Mouse (Mus musculus) hindbrain, postnatal 0 days (tissue): ENCODE data around the gene Cdiptos. TPM values are rescaled to one million over a fixed set of nuclear protein-coding genes. Genes with fewer than 3 reads are reported as not detected.

ENCODE experiments used
- ATAC-seq: fragments of 200-750 bp; cut with Nextera tagmentation; 2 replicates; pipeline ENCODE4 v1.8.0; 2017; ENCODE audit warnings: mild to moderate bottlenecking, moderate TSS enrichment, moderate library complexity
- DNase-seq: peaks from one replicate; pipeline ENCODE4 v3.0.0-alpha.2; 2015; ENCODE audit warnings: low spot score
- H3K27ac ChIP-seq: fragments of 300-500 bp; sonication (generic); 2 replicates; pipeline ENCODE4 v1.5.1; 2014; ENCODE audit warnings: mild to moderate bottlenecking
- H3K27me3 ChIP-seq: fragments of 300-500 bp; sonication (generic); 2 replicates; pipeline ENCODE4 v1.6.1; 2014; ENCODE audit warnings: low read length, mixed read lengths; ENCODE audit not compliant: insufficient read depth
- H3K36me3 ChIP-seq: fragments of 300-500 bp; sonication (generic); 2 replicates; pipeline ENCODE4 v1.6.1; 2014; ENCODE audit warnings: low read length, mixed read lengths; ENCODE audit not compliant: insufficient read depth
- H3K4me1 ChIP-seq: fragments of 300-500 bp; sonication (generic); 2 replicates; pipeline ENCODE4 v1.6.1; 2014; ENCODE audit warnings: antibody characterized with exemption, low read length, mixed read lengths; ENCODE audit not compliant: insufficient read depth
- H3K4me2 ChIP-seq: fragments of 300-500 bp; sonication (generic); 2 replicates; pipeline ENCODE4 v1.6.1; 2014; ENCODE audit warnings: low read depth, mild to moderate bottlenecking, low read length, moderate library complexity, mixed read lengths
- H3K4me3 ChIP-seq: fragments of 300-500 bp; sonication (generic); 2 replicates; pipeline ENCODE4 v1.5.1; 2014; ENCODE audit warnings: low read length
- H3K9ac ChIP-seq: fragments of 300-500 bp; sonication (generic); replicated peaks from 2 replicates; pipeline ENCODE4 v1.6.1; 2014; ENCODE audit warnings: mild to moderate bottlenecking, low read length, moderate library complexity, mixed read lengths
- H3K9me3 ChIP-seq: fragments of 300-500 bp; sonication (generic); 2 replicates; pipeline ENCODE4 v1.6.1; 2016; ENCODE audit warnings: low read length, mixed read lengths
- CTCF ChIP-seq: IDR thresholded peaks from 2 replicates; pipeline ENCODE4 v1.5.1; 2016; ENCODE audit warnings: antibody characterized with exemption, control low read depth, low read depth
- WGBS: fragments of 180-500 bp; shearing (Covaris S2); extraction: QIAGEN DNeasy Blood & Tissue Kit; methylation state at CpG from one replicate; pipeline ENCODE4 v1.1.7; 2014; 5-methylcytosine and 5-hydroxymethylcytosine counted together
- polyA plus RNA-seq: library from polyadenylated mRNA; unstranded; fragments of >200 nt; fragmentation: Nextera tagmentation; extraction: Ambion mirVana; gene quantifications from 2 replicates; pipeline ENCODE4 v1.2.1, GENCODE M21; 2015
- total RNA-seq: library from RNA; depleted of rRNA; stranded (reverse); fragments of >200 nt; gene quantifications from 2 replicates; pipeline ENCODE4 v1.2.3, GENCODE M21; 2014

Cdiptos gene
- total and polyA plus RNA-seq, 2 experiments from 2014 or later, result 0.31 to 0.95 TPM

GRCm38 (mm10) chr7:126961965-126962364 lies 13.9 kb downstream of the Cdiptos start:
- DNase-seq (no peak), ATAC-seq (no peak)
- Histone ChIP-seq H3K27me3 (no peaks in the 10 kb centered on the region), H3K9me3 (no peaks in the 10 kb centered on the region), H3K4me3 (no peak overlapping the region), H3K36me3 (peaks cover 41% of the 10 kb centered on the region), H3K4me1 (no peaks in the 10 kb centered on the region), H3K4me2 (no peak overlapping the region), H3K27ac (no peak overlapping the region), H3K9ac (no peak overlapping the region)
- no peak for TF ChIP-seq CTCF
- WGBS, result 89% methylated on average over 4 of the region's 4 CpGs

DNA sequence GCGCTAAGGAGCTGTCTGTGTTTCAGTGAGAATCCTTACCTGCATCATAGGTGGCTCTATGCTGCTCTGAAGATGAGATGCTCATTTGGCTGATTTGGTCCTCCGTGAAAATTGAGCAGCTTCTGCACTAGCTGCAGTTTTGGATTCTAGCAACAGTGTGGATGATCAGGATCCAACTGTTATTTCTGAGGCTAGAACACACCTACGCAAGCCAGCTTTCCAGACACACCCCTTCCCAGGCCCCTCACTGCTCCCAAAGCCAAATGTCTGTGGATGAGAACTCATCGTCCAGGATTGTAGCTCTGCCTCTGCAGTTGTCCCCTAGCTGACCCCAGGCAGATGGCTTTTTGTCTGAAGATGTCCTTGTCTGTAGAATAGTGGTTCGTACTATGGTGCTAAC lies 14.8 kb downstream of the Cdiptos start:
- H3K4me3 ChIP-seq, result no peak overlapping the region
- TF ChIP-seq CTCF, result no peak
- ATAC-seq (no peak), DNase-seq (no peak)
- H3K4me2 ChIP-seq, result no peak overlapping the region
- no peak overlapping the region for H3K9ac ChIP-seq
- no peaks in the 10 kb centered on the region for H3K9me3 ChIP-seq
- 84% methylated on average over 5 of the region's 5 CpGs for WGBS
- H3K27me3 ChIP-seq, result no peaks in the 10 kb centered on the region
- H3K36me3 ChIP-seq, result peaks cover 45% of the 10 kb centered on the region
- no peaks in the 10 kb centered on the region for H3K4me1 ChIP-seq
- H3K27ac ChIP-seq, result no peak overlapping the region

DNA sequence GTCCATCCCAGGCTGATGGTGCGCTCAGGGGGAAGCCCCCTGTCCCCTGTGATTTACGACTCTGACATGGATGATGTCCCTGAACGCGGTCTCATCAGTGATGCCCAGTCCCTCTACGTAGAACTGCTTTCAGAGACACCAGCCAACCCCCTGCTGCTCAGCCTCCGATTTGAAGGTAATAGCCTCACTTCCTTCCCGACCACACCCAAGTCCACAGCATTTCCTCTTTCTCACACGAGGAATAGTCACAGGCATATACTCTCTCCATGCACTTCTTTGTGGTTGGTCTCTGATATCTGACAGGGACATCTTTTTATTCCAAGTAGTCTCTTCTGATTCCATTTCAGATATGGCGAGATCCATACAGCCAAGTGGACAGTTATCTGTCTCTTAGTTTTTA lies 16.1 kb downstream of the Cdiptos start:
- Histone ChIP-seq H3K27ac (no peak overlapping the region), H3K4me1 (no peaks in the 10 kb centered on the region), H3K4me2 (no peak overlapping the region), H3K36me3 (peaks cover 50% of the 10 kb centered on the region), H3K27me3 (no peaks in the 10 kb centered on the region), H3K9ac (no peak overlapping the region), H3K4me3 (no peak overlapping the region), H3K9me3 (no peaks in the 10 kb centered on the region)
- no peak for DNase-seq
- WGBS, result 53% methylated on average over 9 of the region's 9 CpGs
- no peak for TF ChIP-seq CTCF
- no peak for ATAC-seq

DNA sequence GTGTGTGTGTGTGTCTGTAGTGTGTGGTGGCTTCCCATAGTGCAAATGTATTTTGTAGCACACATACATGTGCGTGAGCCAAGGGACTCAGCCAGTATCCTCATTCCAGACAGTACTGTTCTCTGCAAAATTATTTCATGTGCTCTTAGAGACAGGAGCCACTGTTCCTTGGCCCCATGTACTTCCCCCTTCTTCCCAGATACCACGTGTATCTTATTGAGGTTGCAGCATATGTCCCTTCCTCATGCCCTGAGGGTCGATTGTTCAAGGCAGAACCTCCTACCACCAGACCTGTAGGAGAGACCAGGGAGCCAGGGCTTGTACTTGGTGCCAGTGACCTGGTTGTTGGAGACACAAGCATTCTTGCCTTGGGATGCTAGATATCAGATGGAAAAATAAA lies 20.8 kb downstream of the Cdiptos start:
- Histone ChIP-seq H3K9ac (no peak overlapping the region), H3K9me3 (no peaks in the 10 kb centered on the region), H3K4me1 (peaks cover 5% of the 10 kb centered on the region; the same call in 1 of the 2 replicates), H3K27ac (no peak overlapping the region), H3K27me3 (no peaks in the 10 kb centered on the region), H3K4me3 (no peak overlapping the region), H3K4me2 (no peak overlapping the region), H3K36me3 (peaks cover 25% of the 10 kb centered on the region)
- no peak for TF ChIP-seq CTCF
- no peak for ATAC-seq
- no peak for DNase-seq
- WGBS, result 66% methylated on average over 3 of the region's 3 CpGs

DNA sequence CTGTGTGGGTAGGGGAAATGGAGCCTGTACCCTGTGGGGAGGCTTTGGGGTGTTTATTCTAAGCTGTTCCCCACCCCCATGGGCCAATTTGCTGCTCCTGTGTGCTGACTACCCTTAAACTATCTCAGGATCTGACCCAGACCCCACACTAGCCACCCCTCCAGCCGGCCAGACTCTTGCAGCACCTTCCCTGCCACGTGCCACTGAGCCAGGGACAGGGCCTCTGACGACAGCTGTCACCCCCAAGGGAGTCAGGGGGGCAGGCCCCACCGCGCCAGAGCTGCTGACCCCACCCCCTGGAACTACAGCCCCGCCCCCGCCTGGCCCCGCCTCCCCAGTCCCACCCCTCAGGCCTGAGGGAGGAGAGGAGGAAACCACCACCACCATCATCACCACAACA lies 23.3 kb downstream of the Cdiptos start:
- no peak for DNase-seq
- H3K27me3 ChIP-seq, result no peaks in the 10 kb centered on the region
- no peak for ATAC-seq
- H3K36me3 ChIP-seq, result peaks cover 10% of the 10 kb centered on the region; the same call in 1 of the 2 replicates
- 0% methylated on average over 7 of the region's 8 CpGs for WGBS
- TF ChIP-seq CTCF, result no peak
- peak overlapping the region; percentile 56; the same call in 1 of the 2 replicates for H3K9ac ChIP-seq
- H3K4me1 ChIP-seq, result peaks cover 14% of the 10 kb centered on the region
- peak overlapping the region; percentile 52 for H3K4me3 ChIP-seq
- peak overlapping the region; percentile 88 for H3K4me2 ChIP-seq
- no peaks in the 10 kb centered on the region for H3K9me3 ChIP-seq
- no peak overlapping the region for H3K27ac ChIP-seq

DNA sequence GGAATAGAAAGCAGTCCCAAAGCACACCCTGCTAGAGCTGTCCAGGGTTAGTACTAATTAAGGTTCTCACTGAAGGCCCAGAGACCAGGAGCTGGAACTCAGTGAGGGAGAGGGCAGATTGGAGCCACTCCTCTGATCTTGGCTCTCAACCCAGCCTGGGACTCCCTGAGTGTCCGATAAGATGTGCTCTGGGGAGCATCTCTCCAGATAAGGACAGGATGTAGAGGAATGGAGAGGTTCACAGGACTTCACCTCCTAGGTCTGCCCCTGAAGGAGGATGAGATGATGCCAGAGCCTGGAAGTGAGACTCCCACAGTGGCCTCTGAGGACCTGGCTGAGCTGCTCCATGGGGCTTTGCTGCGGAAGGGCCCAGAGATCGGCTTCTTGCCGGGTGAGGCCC lies 24.2 kb downstream of the Cdiptos start:
- Histone ChIP-seq H3K9ac (peak overlapping the region; percentile 56), H3K27ac (peak overlapping the region; percentile 87), H3K4me1 (peaks cover 14% of the 10 kb centered on the region), H3K36me3 (peaks cover 10% of the 10 kb centered on the region; the same call in 1 of the 2 replicates), H3K4me2 (peak overlapping the region; percentile 88), H3K9me3 (no peaks in the 10 kb centered on the region), H3K27me3 (no peaks in the 10 kb centered on the region), H3K4me3 (peak overlapping the region; percentile 52)
- ATAC-seq (no peak), DNase-seq (no peak)
- no peak for TF ChIP-seq CTCF
- WGBS, result 21% methylated on average over 4 of the region's 4 CpGs
